Comparison of ENCODE assay signal across 19 mouse cellular contexts in the genomic region with DNA sequence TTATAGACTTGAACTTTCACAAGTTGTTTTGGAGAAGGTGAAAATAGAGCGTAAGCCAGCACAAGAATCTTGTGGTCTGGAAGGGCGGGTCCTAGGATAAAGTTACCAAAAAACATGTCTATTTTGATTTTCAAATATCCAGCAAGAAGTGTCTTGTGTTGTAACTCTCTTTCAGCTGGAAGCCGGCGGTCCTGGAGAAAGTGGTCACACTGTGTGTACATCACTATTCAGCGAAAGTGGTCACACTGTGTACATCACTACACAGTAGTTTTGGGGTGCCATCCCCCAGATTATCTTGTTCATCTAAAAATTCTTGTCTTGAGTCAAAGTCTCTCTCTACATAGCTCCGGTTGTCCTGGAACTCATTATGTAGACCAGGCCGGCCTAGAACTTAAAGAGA.
"Had no signal": no experiment of that assay in that cellular context is flagged by ENCODE, and none has a peak within 500 bp of the region (broad histone marks: within the 10 kb centered on the region; RNA-seq: fewer than 3 reads in every experiment).

No protein-coding gene starts in this region.

- H3K27me3 ChIP-seq: heart, embryonic 12.5 days; hindbrain, embryonic 12.5 days; intestine, embryonic 15.5 days; limb, embryonic 12.5 days; liver, embryonic 13.5 days; liver, embryonic 15.5 days had no signal

- DNase-seq: gastrocnemius, postnatal 14 days; kidney, adult 18-20 months; kidney, adult 8-10 months; layer of hippocampus, adult 9-11 months; layer of hippocampus, postnatal 36 days; liver, embryonic 13.5 days had no signal

- H3K9ac ChIP-seq: heart, embryonic 12.5 days; hindbrain, embryonic 12.5 days; hindbrain, embryonic 14.5 days; intestine, embryonic 15.5 days; limb, embryonic 12.5 days; liver, embryonic 13.5 days; liver, embryonic 15.5 days had no signal

- H3K4me2 ChIP-seq: heart, embryonic 12.5 days; hindbrain, embryonic 12.5 days; hindbrain, embryonic 14.5 days; intestine, embryonic 15.5 days; limb, embryonic 12.5 days; liver, embryonic 11.5 days; liver, embryonic 13.5 days; liver, embryonic 15.5 days had no signal

- H3K9me3 ChIP-seq: heart, embryonic 10.5 days; heart, embryonic 12.5 days; hindbrain, embryonic 10.5 days; hindbrain, embryonic 12.5 days; intestine, embryonic 15.5 days; limb, embryonic 10.5 days; limb, embryonic 12.5 days; liver, embryonic 13.5 days; liver, embryonic 15.5 days had no signal

- H3K27ac ChIP-seq: heart, embryonic 10.5 days; hindbrain, embryonic 10.5 days; hindbrain, embryonic 12.5 days; hindbrain, embryonic 14.5 days; intestine, embryonic 15.5 days; left cerebral cortex, adult 2 months; limb, embryonic 10.5 days; limb, embryonic 12.5 days; liver, embryonic 13.5 days; liver, embryonic 15.5 days had no signal

- H3K4me1 ChIP-seq: hindbrain, embryonic 12.5 days; intestine, embryonic 15.5 days; limb, embryonic 12.5 days had no signal

- H3K4me3 ChIP-seq: heart, embryonic 10.5 days; heart, embryonic 12.5 days; hindbrain, embryonic 10.5 days; hindbrain, embryonic 12.5 days; intestine, embryonic 15.5 days; left cerebral cortex, adult 2 months; limb, embryonic 10.5 days; limb, embryonic 12.5 days; liver, embryonic 13.5 days; liver, embryonic 15.5 days had no signal

- ATAC-seq: hindbrain, embryonic 16.5 days; intestine, embryonic 15.5 days; intestine, postnatal 0 days had no signal
